Mouse (Mus musculus) frontal cortex, adult 2 months (tissue): ENCODE measurements around the gene Aldh1l2. TPM values are rescaled to one million over a fixed set of nuclear protein-coding genes. Genes with fewer than 3 reads are reported as not detected.

Source experiments
- DNase-seq, 2 experiments: peaks; one replicate each; pipeline ENCODE4 v3.0.0; 2022; ENCODE audit warnings: low spot score in 1 of 2; ENCODE audit errors: extremely low spot score in 1 of 2
- polyA plus RNA-seq: library from polyadenylated mRNA; depleted of rRNA; stranded (reverse); fragments of >200 nt; gene quantifications from 2 replicates; pipeline ENCODE4 v1.2.3, GENCODE M21; 2012; rRNA removed

Gene Aldh1l2
- polyA plus RNA-seq, 1 experiment = 3.6 TPM

DNA sequence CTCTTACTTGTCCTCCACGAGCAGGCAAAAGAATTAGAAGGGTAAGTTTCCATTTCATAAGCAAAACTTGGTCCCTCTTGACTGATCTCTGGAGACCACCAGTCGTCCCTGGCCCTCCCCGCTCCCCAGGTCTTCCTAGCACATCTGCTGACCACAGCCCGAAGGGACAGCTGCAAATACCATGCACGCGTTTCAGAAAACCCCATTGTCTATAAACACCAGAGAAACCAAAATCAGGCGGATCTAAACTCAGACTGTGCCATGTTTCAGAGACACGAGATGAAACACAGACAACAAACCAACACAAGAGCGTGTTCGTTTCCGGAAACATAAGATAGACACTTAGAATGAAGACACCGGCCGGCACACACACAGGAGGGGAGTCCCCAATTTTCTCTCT lies 58.7 kb downstream of the Aldh1l2 start:
- no peak for DNase-seq

GRCm38 (mm10) chr10:83457531-83457930 lies 76.4 kb downstream of the Aldh1l2 start:
- no peak for DNase-seq

DNA sequence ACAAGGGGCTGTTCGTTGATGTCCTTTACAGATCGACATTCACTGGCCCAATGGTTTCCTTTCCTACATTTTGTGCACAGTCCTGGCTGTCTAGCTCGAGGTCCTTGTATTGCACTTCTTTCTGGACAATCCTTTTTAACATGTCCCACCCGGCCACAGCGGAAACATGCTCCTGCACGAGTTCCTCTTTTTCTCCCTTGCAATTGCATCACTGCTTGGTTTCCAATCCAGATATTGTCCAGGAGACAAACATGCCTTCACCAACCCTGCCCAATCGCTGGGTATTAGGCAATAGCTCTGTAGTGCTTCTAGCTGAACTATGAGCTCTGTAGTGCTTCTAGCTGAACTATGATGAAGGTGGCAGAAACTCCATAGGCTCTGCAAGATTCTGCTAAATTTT lies 85.4 kb downstream of the Aldh1l2 start:
- no peak for DNase-seq

Other genes with a start within 250 kb of the Aldh1l2 start
- gene Slc41a2, start 196.3 kb downstream of the Aldh1l2 start, polyA plus RNA-seq = 9.6 and 12.0 TPM in 2 replicates
- gene D10Wsu102e, start 173.9 kb downstream of the Aldh1l2 start, polyA plus RNA-seq = 1.5 and 1.7 TPM in 2 replicates
- 14.4 and 15.6 TPM in 2 replicates for gene Washc4, start 9.6 kb upstream of the Aldh1l2 start, polyA plus RNA-seq
- 92.7 and 102 TPM in 2 replicates for gene Appl2, start 114.6 kb upstream of the Aldh1l2 start, polyA plus RNA-seq
- gene 1500009L16Rik, start 188.7 kb upstream of the Aldh1l2 start, polyA plus RNA-seq = 20.6 and 24.0 TPM in 2 replicates